Mouse (Mus musculus): ENCODE measurements at regions not wholly inside any gene's neighbourhood (a gene's known extent, or its start where the extent isn't known, plus 50 kb on each side); places are given as distances from the start of the nearest gene placed in this dataset.

GRCm38 (mm10) chr6:14044654-14045053 lies 173.3 kb upstream of the 2610001J05Rik start:
- DNase-seq, result no peak

DNA sequence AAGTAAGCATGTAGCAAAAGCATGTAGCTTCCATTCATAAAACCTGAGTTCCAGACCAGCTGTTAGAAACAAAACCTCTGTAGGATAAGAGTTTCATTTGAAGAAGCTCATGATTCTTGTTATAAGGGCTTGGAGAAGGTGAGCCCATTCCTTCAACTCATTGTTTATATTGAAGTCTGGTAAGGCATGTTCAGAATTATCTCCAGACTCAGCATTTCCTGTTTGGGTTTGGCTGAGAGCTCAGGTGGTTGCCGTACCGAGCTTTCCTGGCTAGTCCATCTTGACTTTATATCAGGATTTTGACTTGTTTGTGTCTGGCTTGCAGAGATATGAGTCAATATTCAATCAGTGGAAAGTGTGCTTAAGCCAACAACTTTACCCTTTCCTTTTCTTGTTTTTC lies 154.6 kb upstream of the 2610001J05Rik start:
- DNase-seq, result no peak

DNA sequence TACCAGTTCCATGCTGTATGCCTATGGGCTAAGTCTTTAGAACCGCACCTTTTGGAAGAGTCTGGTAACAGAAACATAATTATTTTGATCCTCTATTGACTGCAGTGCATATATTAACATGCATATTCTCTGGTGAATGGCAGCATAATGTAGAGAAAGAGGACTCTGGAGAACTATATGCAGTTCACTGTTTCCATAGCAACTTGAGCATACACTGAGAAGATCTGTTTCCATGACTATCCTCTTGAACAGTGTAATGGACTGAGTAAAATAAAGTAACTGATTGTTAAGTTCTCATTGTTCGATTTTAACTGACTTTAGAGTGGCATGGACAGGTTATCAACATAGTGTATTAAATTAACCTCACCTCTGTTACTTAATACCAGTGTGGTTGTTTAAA lies 147.6 kb upstream of the 2610001J05Rik start:
- no peak for DNase-seq

GRCm38 (mm10) chr6:13982606-13983389 lies 111.5 kb upstream of the 2610001J05Rik start:
- DNase-seq, result no peak

DNA sequence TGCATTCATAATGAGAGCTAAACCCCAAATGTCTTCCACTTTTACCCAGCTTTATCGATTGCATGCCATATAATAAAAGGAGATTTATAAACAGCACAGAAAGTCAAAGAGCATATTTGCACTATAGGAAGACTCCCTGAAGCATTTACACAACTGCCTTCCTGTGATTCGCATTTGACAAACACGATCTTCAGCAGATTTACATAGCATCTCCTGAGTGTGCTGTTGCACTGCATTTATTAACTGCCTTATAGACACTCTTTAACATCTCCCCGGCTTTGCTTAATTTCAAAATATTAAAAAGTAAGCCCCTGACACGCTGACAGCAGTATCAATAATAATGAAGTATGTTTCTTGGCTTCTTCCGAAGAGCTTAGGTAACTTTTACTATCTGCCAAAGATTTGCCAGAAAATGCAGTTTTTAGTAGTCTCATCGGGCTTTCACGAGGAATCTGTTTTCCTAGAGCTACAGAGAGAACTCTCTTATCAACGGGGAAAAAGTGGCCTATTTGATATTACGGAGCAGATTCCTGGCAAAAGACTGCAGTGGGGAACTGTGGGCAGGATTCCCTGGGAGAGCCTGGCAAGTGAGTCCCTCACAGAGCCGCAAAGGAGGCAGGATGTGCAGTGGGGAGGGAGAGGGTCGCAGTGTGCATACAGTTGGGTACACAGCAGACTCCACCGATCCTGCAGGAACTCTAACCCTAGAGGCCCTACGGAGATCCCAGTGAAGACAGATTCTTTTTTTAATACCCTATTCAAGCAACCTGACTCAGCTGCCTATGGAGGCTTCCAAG lies 103.6 kb upstream of the 2610001J05Rik start:
- no peak for DNase-seq

GRCm38 (mm10) chr6:13964471-13964870 lies 93.2 kb upstream of the 2610001J05Rik start:
- no peak for DNase-seq

GRCm38 (mm10) chr6:13964013-13964412 lies 92.7 kb upstream of the 2610001J05Rik start:
- no peak for DNase-seq

- no peak for DNase-seq
These were observed 78.3 kb upstream of the 2610001J05Rik start for GRCm38 (mm10) chr6:13949640-13950039.

- no peak for DNase-seq
These were observed 49.8 kb upstream of the 2610001J05Rik start for GRCm38 (mm10) chr6:13920809-13921760.

Data from B cell, adult 2 months (primary cell).